Mouse (Mus musculus) midbrain, embryonic 11.5 days (tissue): Measurements from ENCODE around the gene Cab39l. TPM values are rescaled to one million over a fixed set of nuclear protein-coding genes. Genes with fewer than 3 reads are reported as not detected.
"Not testable (repeated sequence)": the region's sequence is repeated elsewhere in the genome, so short reads cannot be mapped to it uniquely, and the experiment has no call there.

Source experiments
- ATAC-seq: fragments of 200-750 bp; cut with Nextera tagmentation; 2 replicates; pipeline ENCODE4 v1.8.0; 2017; ENCODE audit warnings: moderate TSS enrichment, moderate library complexity; ENCODE audit not compliant: low FRiP score
- DNase-seq: peaks from one replicate; pipeline ENCODE4 v3.0.0; 2015; ENCODE audit warnings: low spot score; ENCODE audit errors: missing footprints
- H3K27ac ChIP-seq: fragments of 300-500 bp; sonication (generic); 2 replicates; pipeline ENCODE4 v1.5.1; 2014; ENCODE audit warnings: low read depth, low read length
- H3K27me3 ChIP-seq: fragments of 300-500 bp; sonication (generic); 2 replicates; pipeline ENCODE4 v1.6.1; 2014; ENCODE audit warnings: mild to moderate bottlenecking, low read length, moderate library complexity, mixed read lengths; ENCODE audit not compliant: control insufficient read depth, insufficient read depth
- H3K36me3 ChIP-seq: fragments of 300-500 bp; sonication (generic); 2 replicates; pipeline ENCODE4 v1.6.1; 2014; ENCODE audit warnings: mild to moderate bottlenecking, low read length, moderate library complexity, mixed read lengths; ENCODE audit not compliant: control insufficient read depth, insufficient read depth
- H3K4me1 ChIP-seq: fragments of 300-500 bp; sonication (generic); 2 replicates; pipeline ENCODE4 v1.6.1; 2014; ENCODE audit warnings: low read length; ENCODE audit not compliant: control insufficient read depth, insufficient read depth
- H3K4me2 ChIP-seq: fragments of 300-500 bp; sonication (generic); 2 replicates; pipeline ENCODE4 v1.6.1; 2014; ENCODE audit warnings: mild to moderate bottlenecking, moderate library complexity
- H3K4me3 ChIP-seq: fragments of 300-500 bp; sonication (generic); 2 replicates; pipeline ENCODE4 v1.5.1; 2014; ENCODE audit warnings: low read depth, low read length
- H3K9ac ChIP-seq: fragments of 300-500 bp; sonication (generic); 2 replicates; pipeline ENCODE4 v1.6.1; 2014; ENCODE audit warnings: low read length
- H3K9me3 ChIP-seq: fragments of 300-500 bp; sonication (generic); 2 replicates; pipeline ENCODE4 v1.6.1; 2016; ENCODE audit warnings: low read length; ENCODE audit not compliant: control insufficient read depth
- WGBS: fragments of 180-500 bp; shearing (Covaris S2); extraction: QIAGEN DNeasy Blood & Tissue Kit; methylation state at CpG from one replicate; pipeline ENCODE4 v1.1.7; 2014; 5-methylcytosine and 5-hydroxymethylcytosine counted together
- polyA plus RNA-seq: library from polyadenylated mRNA; unstranded; fragments of >200 nt; fragmentation: Nextera tagmentation; extraction: Ambion mirVana; gene quantifications from 2 replicates; pipeline ENCODE4 v1.2.1, GENCODE M21; 2014

The Cab39l gene
- polyA plus RNA-seq, result 47.0 and 47.3 TPM in 2 replicates

GRCm38 (mm10) chr14:59440558-59441471 lies at the start of gene Cab39l, which contains the start of gene Setdb2:
Cab39l (plus strand) TSS chr14:59440972.
Setdb2 (minus strand) TSS chr14:59440884.
- Histone ChIP-seq H3K27me3 (no peaks in the 10 kb centered on the region), H3K27ac (peak within 1 kb of the TSS; percentile 64), H3K9me3 (no peaks in the 10 kb centered on the region), H3K4me1 (no peaks in the 10 kb centered on the region), H3K4me2 (peak within 1 kb of the TSS; percentile 59), H3K36me3 (no peaks in the 10 kb centered on the region), H3K9ac (peak within 1 kb of the TSS; percentile 78), H3K4me3 (peak within 1 kb of the TSS; percentile 68)
- DNase-seq, result peak; percentile 98
- ATAC-seq, result peak; percentile 100
- WGBS, result under 1% methylated on average over 60 of the region's 66 CpGs

DNA sequence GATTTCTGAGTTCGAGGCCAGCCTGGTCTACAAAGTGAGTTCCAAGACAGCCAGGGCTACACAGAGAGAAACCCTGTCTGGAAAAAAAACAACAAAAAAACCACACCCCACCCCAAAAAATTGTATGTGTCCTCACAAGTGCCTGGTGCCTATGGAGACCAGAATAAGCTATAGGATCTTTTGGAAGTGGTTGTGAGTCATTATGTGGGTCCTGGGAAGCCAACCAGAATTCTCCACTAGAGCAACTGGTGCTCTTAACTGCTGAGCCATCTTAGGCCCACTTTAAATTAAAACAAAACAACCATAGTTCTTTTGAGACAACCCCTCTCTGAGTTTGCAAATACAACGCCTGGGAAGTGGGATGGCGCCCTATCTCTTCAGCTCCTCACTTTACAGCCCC lies 45.5 kb upstream of the Cab39l start, which contains the start of gene Phf11c:
TSS of gene Phf11c (minus strand) at position 101 of the 400 bp plus-strand sequence.
- ATAC-seq, result no peak
- DNase-seq, result no peak
- no peak within 1 kb of the TSS for H3K27ac ChIP-seq
- no peaks in the 10 kb centered on the region for H3K36me3 ChIP-seq
- H3K9me3 ChIP-seq, result no peaks in the 10 kb centered on the region
- WGBS, result 91% methylated on average over 3 of the region's 3 CpGs
- H3K9ac ChIP-seq, result no peak within 1 kb of the TSS
- H3K4me1 ChIP-seq, result no peaks in the 10 kb centered on the region
- no peak within 1 kb of the TSS for H3K4me2 ChIP-seq
- H3K4me3 ChIP-seq, result no peak within 1 kb of the TSS
- no peaks in the 10 kb centered on the region for H3K27me3 ChIP-seq

DNA sequence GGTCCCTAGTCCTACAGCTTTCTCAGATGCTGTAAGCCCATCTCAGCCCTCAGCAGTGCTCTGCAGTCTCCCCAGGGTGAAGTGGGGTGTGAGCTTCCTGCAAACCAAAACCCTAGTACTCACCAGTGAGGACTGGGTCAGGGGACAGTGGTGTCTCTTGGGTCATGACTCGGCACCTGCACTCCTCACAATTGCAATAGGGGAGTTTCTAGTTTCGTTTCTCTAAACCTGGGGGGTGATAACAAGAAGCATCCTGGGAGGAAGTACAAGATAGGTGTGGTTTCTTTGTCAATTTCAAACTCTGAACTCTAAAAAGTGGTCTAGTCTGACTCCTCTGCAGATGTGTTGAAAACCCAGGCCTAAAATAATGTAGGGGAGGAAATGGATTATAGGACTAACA lies 43.8 kb upstream of the Cab39l start:
- WGBS, result 75% methylated on average over 2 of the region's 2 CpGs
- Histone ChIP-seq H3K4me3 (no peak overlapping the region), H3K27ac (no peak overlapping the region), H3K27me3 (no peaks in the 10 kb centered on the region), H3K36me3 (no peaks in the 10 kb centered on the region), H3K9me3 (no peaks in the 10 kb centered on the region), H3K4me2 (no peak overlapping the region), H3K9ac (no peak overlapping the region), H3K4me1 (no peaks in the 10 kb centered on the region)
- no peak for ATAC-seq
- no peak for DNase-seq

GRCm38 (mm10) chr14:59414979-59415378 lies 25.8 kb upstream of the Cab39l start:
- DNase-seq, H3K9ac ChIP-seq, H3K36me3 ChIP-seq, H3K4me3 ChIP-seq, H3K27me3 ChIP-seq, H3K4me1 ChIP-seq, H3K9me3 ChIP-seq, H3K4me2 ChIP-seq, ATAC-seq, H3K27ac ChIP-seq: not testable (repeated sequence)
- 94% methylated on average over 2 of the region's 2 CpGs for WGBS

DNA sequence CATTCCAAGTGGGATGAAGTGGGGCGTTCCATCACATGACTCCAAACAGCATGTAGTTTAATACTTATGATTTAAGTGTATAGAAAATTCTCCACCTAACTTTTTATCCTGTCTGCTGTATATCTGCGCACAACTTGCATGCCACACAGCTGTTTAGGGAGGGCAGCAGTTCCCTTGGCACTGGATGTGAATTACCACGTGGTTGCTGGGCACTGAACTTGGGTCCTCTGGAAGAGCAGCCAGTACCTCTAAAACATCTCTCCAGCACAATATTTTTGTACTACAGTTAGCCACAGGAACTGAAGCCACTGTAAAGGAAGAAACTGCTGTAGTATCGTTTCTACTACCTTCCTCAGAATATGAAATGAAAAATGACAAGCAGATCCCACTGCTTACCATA lies 22.6 kb upstream of the Cab39l start:
- 89% methylated on average over 4 of the region's 4 CpGs for WGBS

DNA sequence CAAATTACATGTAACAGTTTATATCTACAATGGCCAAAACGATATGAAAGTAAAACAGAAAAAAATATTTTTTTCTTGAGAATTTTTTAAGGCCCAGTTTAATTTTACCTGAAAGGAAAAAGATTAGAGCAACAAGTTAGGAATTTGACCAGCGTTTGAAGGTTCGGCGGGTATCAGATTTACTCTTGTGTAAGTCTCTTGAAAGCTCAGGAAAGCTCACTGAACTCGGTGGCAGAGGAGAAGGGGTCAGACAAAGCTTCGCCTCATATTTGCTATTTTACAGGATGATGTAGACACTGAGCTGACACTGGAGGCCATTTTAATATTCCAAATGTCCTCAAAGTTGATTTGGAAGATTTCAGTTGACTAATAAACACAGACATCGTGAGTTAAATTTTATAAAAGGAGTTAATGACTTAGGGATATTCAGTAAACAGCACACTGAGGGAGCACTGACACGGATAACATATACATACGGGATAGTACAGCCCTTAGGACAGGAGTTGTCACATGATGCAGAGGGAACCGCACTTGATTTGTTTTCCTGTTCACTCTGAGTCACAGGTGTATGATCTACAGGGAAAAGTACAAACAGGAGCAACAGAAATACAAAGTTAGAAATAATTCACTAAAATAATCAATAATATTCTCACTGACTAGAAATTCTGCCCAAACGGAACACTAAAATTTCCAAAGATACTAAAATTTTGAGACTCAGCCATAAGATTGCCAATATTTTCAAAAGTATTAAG lies 17.7 kb upstream of the Cab39l start:
- no peak for ATAC-seq
- Histone ChIP-seq H3K9ac (no peak overlapping the region), H3K4me2 (no peak overlapping the region), H3K4me1 (no peaks in the 10 kb centered on the region), H3K9me3 (no peaks in the 10 kb centered on the region), H3K27ac (no peak overlapping the region), H3K36me3 (no peaks in the 10 kb centered on the region), H3K27me3 (no peaks in the 10 kb centered on the region), H3K4me3 (no peak overlapping the region)
- DNase-seq, result no peak
- 82% methylated on average over 11 of the region's 11 CpGs for WGBS

More for the DNA sequence above, 22.6 kb upstream of the Cab39l start:
- Histone ChIP-seq H3K27me3 (no peaks in the 10 kb centered on the region), H3K4me1 (no peaks in the 10 kb centered on the region), H3K36me3 (no peaks in the 10 kb centered on the region), H3K9ac (no peak overlapping the region), H3K27ac (no peak overlapping the region), H3K4me2 (no peak overlapping the region), H3K9me3 (no peaks in the 10 kb centered on the region), H3K4me3 (no peak overlapping the region)
- no peak for DNase-seq
- no peak for ATAC-seq

GRCm38 (mm10) chr14:59430556-59430955 lies 10.2 kb upstream of the Cab39l start:
- Histone ChIP-seq H3K4me1 (no peaks in the 10 kb centered on the region), H3K4me2 (no peak overlapping the region), H3K27ac (no peak overlapping the region), H3K9me3 (no peaks in the 10 kb centered on the region), H3K36me3 (no peaks in the 10 kb centered on the region), H3K4me3 (no peak overlapping the region), H3K9ac (no peak overlapping the region), H3K27me3 (no peaks in the 10 kb centered on the region)
- WGBS, result 88% methylated on average over 1 of the region's 1 CpGs
- DNase-seq, result no peak
- no peak for ATAC-seq

DNA sequence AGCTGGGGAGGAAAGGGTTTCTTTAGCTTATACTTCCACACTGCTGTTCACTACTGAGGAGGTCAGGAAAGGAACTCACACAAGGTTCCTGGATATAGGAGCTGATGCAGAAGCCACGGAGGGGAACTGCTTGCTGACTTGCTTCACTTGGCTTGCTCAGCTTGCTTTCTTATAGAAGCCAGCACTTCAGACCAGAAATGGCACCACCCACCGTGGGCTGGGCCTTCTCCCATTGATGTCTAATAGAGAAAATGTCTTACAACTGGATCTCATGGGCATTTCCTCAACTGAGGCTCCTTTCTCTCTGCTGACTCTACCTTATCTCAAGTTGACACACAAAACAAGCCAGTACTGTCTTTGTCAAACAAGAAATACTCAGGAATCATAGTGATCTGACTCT lies 6.9 kb upstream of the Cab39l start:
- Histone ChIP-seq H3K27ac (no peak overlapping the region), H3K27me3 (no peaks in the 10 kb centered on the region), H3K4me3 (no peak overlapping the region), H3K9me3 (no peaks in the 10 kb centered on the region), H3K9ac (no peak overlapping the region), H3K4me1 (no peaks in the 10 kb centered on the region), H3K4me2 (no peak overlapping the region), H3K36me3 (no peaks in the 10 kb centered on the region)
- WGBS, result 69% methylated on average over 2 of the region's 2 CpGs
- no peak for DNase-seq
- ATAC-seq, result no peak

DNA sequence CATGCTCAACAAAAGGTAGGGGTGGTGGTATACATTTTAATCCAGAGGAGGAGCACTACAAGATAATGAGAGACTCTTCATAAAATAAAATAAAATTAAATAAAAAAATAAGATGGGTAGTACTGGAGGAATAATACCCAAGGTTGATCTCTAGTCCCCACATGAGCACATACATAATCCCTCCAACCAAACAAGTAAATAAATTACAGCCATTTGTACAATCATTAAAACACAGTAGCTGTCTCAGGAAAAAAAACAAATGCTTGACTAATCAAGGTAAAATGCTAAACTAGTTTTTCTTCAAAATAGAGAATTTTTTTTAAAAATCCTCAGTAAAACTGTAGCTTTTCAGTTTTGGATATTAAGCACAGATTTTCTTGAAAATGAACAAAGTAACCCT lies 5.6 kb upstream of the Cab39l start:
- Histone ChIP-seq H3K27ac (no peak overlapping the region), H3K4me1 (no peaks in the 10 kb centered on the region), H3K9me3 (no peaks in the 10 kb centered on the region), H3K4me3 (no peak overlapping the region), H3K4me2 (no peak overlapping the region), H3K9ac (no peak overlapping the region), H3K27me3 (no peaks in the 10 kb centered on the region), H3K36me3 (no peaks in the 10 kb centered on the region)
- ATAC-seq (no peak), DNase-seq (no peak)
